Mouse (Mus musculus) gastrocnemius, postnatal 10 days (tissue): Measurements from ENCODE around the gene Dlgap4. TPM values are rescaled to one million over a fixed set of nuclear protein-coding genes. Genes with fewer than 3 reads are reported as not detected.
A peak's percentile ranks its signal among the peaks of the same experiment; 100 is the strongest.

Experiments used
- DNase-seq: peaks from one replicate; pipeline ENCODE4 v3.0.0; 2021; ENCODE audit warnings: mixed read lengths
- total RNA-seq, 2 experiments: library from RNA; stranded (reverse); gene quantifications; 2 replicates each; pipeline ENCODE4 v1.2.3; 2021

Gene Dlgap4
- total RNA-seq, 2 experiments from 2014 or later = 76.5 to 102 TPM

- no peak for DNase-seq
These were observed 46.5 kb downstream of the Dlgap4 start for GRCm38 (mm10) chr2:156659981-156660380.

- no peak for DNase-seq
These were observed 49.7 kb downstream of the Dlgap4 start for GRCm38 (mm10) chr2:156663162-156663561.

- DNase-seq = no peak
These were observed 50.9 kb downstream of the Dlgap4 start for GRCm38 (mm10) chr2:156664407-156664806.

GRCm38 (mm10) chr2:156664993-156665518 lies 51.6 kb downstream of the Dlgap4 start:
- DNase-seq = no peak

GRCm38 (mm10) chr2:156665620-156666196 lies 52.2 kb downstream of the Dlgap4 start:
- DNase-seq = no peak

- DNase-seq = no peak
These were observed 52.7 kb downstream of the Dlgap4 start for GRCm38 (mm10) chr2:156666231-156666630.

- no peak for DNase-seq
These were observed 53.8 kb downstream of the Dlgap4 start for GRCm38 (mm10) chr2:156667290-156667689.

- DNase-seq = no peak
These were observed 55.1 kb downstream of the Dlgap4 start for GRCm38 (mm10) chr2:156668625-156669024.

- DNase-seq = no peak
These were observed 59.8 kb downstream of the Dlgap4 start for GRCm38 (mm10) chr2:156673307-156673706.

- no peak for DNase-seq
These were observed 60.6 kb downstream of the Dlgap4 start for GRCm38 (mm10) chr2:156673881-156674669.

GRCm38 (mm10) chr2:156676885-156677284 lies 63.4 kb downstream of the Dlgap4 start:
- DNase-seq = peak; percentile 39

GRCm38 (mm10) chr2:156678112-156678511 lies 64.6 kb downstream of the Dlgap4 start:
- DNase-seq = no peak

- DNase-seq = no peak
These were observed 69.5 kb downstream of the Dlgap4 start for GRCm38 (mm10) chr2:156682965-156683364.

- no peak for DNase-seq
These were observed 72.5 kb downstream of the Dlgap4 start for GRCm38 (mm10) chr2:156685999-156686398.

- DNase-seq = no peak
These were observed 73.2 kb downstream of the Dlgap4 start for GRCm38 (mm10) chr2:156686754-156687153.

GRCm38 (mm10) chr2:156688604-156689003 lies 75.1 kb downstream of the Dlgap4 start:
- no peak for DNase-seq

GRCm38 (mm10) chr2:156690833-156691232 lies 77.3 kb downstream of the Dlgap4 start:
- DNase-seq = no peak

- DNase-seq = no peak
These were observed 78.2 kb downstream of the Dlgap4 start for GRCm38 (mm10) chr2:156691746-156692145.

GRCm38 (mm10) chr2:156693241-156693807 lies 79.8 kb downstream of the Dlgap4 start:
- no peak for DNase-seq

GRCm38 (mm10) chr2:156697261-156697660 lies 83.8 kb downstream of the Dlgap4 start:
- no peak for DNase-seq

GRCm38 (mm10) chr2:156698168-156698567 lies 84.7 kb downstream of the Dlgap4 start:
- DNase-seq = no peak

GRCm38 (mm10) chr2:156705473-156705872 lies 92.0 kb downstream of the Dlgap4 start:
- peak; percentile 87 for DNase-seq

- no peak for DNase-seq
These were observed 103.2 kb downstream of the Dlgap4 start for GRCm38 (mm10) chr2:156716683-156717082.
